Mouse (Mus musculus) myocyte (in vitro differentiated cells): ENCODE data around the gene Aff4.

Source experiments
- E2F4 ChIP-seq: IDR thresholded peaks from one replicate; pipeline ENCODE4 v1.6.1; 2011; ENCODE audit warnings: mild to moderate bottlenecking, control low read depth, moderate library complexity; ENCODE audit not compliant: insufficient read depth
- POLR2A ChIP-seq: IDR thresholded peaks from one replicate; pipeline ENCODE4 v1.6.1; 2011; ENCODE audit warnings: low read depth, mild to moderate bottlenecking, control low read depth, moderate library complexity; ENCODE audit not compliant: insufficient read length

DNA sequence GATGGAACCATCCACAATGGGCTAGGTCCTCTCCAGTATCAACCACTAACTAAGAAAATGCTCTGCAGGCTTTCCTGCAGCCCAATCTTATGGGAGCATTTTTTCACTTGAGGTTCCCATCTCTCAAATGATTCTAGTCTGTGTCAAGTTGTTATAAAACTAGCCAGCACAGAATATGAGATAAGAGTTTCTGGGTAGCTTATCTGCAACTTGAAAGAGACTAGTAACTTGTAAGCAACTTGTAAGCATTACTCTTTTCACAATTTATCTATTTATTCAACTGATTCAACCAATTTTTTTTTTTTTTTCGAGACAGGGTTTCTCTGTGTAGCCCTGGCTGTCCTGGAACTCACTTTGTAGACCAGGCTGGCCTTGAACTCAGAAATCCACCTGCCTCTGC lies 53.0 kb downstream of the Aff4 start:
- TF ChIP-seq POLR2A (no peak), E2F4 (no peak)
